Comparison of ENCODE assay signal across 18 mouse cellular contexts in genomic region chr12:80855581-80855980, GRCm38 (mm10).
DNase-seq lines count a peak whose midpoint lies in the region; ATAC-seq and TF ChIP-seq lines count a peak whose summit lies in the region.
"Had no signal": no experiment of that assay in that cellular context is flagged by ENCODE, and none has a peak within 500 bp of the region (broad histone marks: within the 10 kb centered on the region; RNA-seq: fewer than 3 reads in every experiment).

No protein-coding gene starts in this region.

- DNase-seq in hindbrain, embryonic 10.5 days (ENCODE audit: low spot score): no peak
- DNase-seq in midbrain, embryonic 10.5 days (ENCODE audit: low spot score): no peak
- no peak for DNase-seq in midbrain, embryonic 11.5 days (ENCODE audit: low spot score, missing footprints)
- no peak for DNase-seq in kidney, postnatal 14 days
- DNase-seq: adrenal gland, postnatal 14 days; cerebellum, adult 11 months; kidney, adult 11 months; layer of hippocampus, postnatal 36 days; lung, adult 2 months; lung, postnatal 4 days; retina, postnatal 1 day had no signal

- TF ChIP-seq CTCF in bone marrow macrophage, adult 2 months (IDR thresholded peaks at IDR 0.05; ENCODE audit: low read depth, low read length): no peak

- peaks cover 85% of the 10 kb centered on the region for H3K79me2 ChIP-seq in macrophage (ENCODE audit: inconsistent target)

- 13% methylated on average over 1 of the region's 1 CpGs for WGBS in hindbrain, embryonic 10.5 days
- 0% methylated on average over 1 of the region's 1 CpGs for WGBS in hindbrain, embryonic 13.5 days
- WGBS in midbrain, embryonic 10.5 days: 27% methylated on average over 1 of the region's 1 CpGs
- WGBS in midbrain, embryonic 11.5 days: 11% methylated on average over 1 of the region's 1 CpGs
- 94% methylated on average over 1 of the region's 1 CpGs for WGBS in macrophage (ENCODE audit: missing documents)

- H3K9ac ChIP-seq in hindbrain, embryonic 13.5 days: no peak overlapping the region
- no peak overlapping the region for H3K9ac ChIP-seq in midbrain, embryonic 11.5 days (ENCODE audit: low read length)
- H3K9ac ChIP-seq: embryonic facial prominence, embryonic 15.5 days; limb, embryonic 13.5 days; midbrain, embryonic 15.5 days had no signal

- H3K36me3 ChIP-seq in hindbrain, embryonic 10.5 days: no peaks in the 10 kb centered on the region
- H3K36me3 ChIP-seq in hindbrain, embryonic 13.5 days: no peaks in the 10 kb centered on the region
- H3K36me3 ChIP-seq in midbrain, embryonic 10.5 days: no peaks in the 10 kb centered on the region
- H3K36me3 ChIP-seq in midbrain, embryonic 11.5 days (ENCODE audit: control insufficient read depth, insufficient read depth, low read length): no peaks in the 10 kb centered on the region
- no peaks in the 10 kb centered on the region; the same call in 1 of the 2 replicates for H3K36me3 ChIP-seq in macrophage (ENCODE audit: inconsistent target)
- H3K36me3 ChIP-seq: embryonic facial prominence, embryonic 15.5 days; limb, embryonic 13.5 days; midbrain, embryonic 15.5 days had no signal

- H3K4me3 ChIP-seq in hindbrain, embryonic 10.5 days: no peak overlapping the region
- H3K4me3 ChIP-seq in hindbrain, embryonic 13.5 days: no peak overlapping the region
- no peak overlapping the region for H3K4me3 ChIP-seq in midbrain, embryonic 10.5 days
- no peak overlapping the region for H3K4me3 ChIP-seq in midbrain, embryonic 11.5 days (ENCODE audit: low read depth, low read length)
- H3K4me3 ChIP-seq in bone marrow macrophage, adult 2 months (ENCODE audit: insufficient read depth, low read length): no peak overlapping the region
- no peak overlapping the region for H3K4me3 ChIP-seq in macrophage (ENCODE audit: inconsistent target)
- H3K4me3 ChIP-seq: embryonic facial prominence, embryonic 15.5 days; limb, embryonic 13.5 days; midbrain, embryonic 15.5 days; myocyte had no signal

- peak overlapping the region; percentile 62 for H3K27ac ChIP-seq in hindbrain, embryonic 10.5 days
- no peak overlapping the region for H3K27ac ChIP-seq in hindbrain, embryonic 13.5 days
- peak overlapping the region; percentile 64 for H3K27ac ChIP-seq in midbrain, embryonic 10.5 days (replicated peaks)
- H3K27ac ChIP-seq in midbrain, embryonic 11.5 days (ENCODE audit: low read depth, low read length): no peak overlapping the region; the same call in 1 of the 2 replicates
- H3K27ac ChIP-seq in bone marrow macrophage, adult 2 months (ENCODE audit: insufficient read depth, low read depth, low read length): peak overlapping the region; percentile 82
- H3K27ac ChIP-seq in macrophage: peak overlapping the region; percentile 98
- H3K27ac ChIP-seq: embryonic facial prominence, embryonic 15.5 days; limb, embryonic 13.5 days; midbrain, embryonic 15.5 days had no signal

- no peaks in the 10 kb centered on the region for H3K9me3 ChIP-seq in hindbrain, embryonic 10.5 days
- no peaks in the 10 kb centered on the region for H3K9me3 ChIP-seq in hindbrain, embryonic 13.5 days
- no peaks in the 10 kb centered on the region for H3K9me3 ChIP-seq in midbrain, embryonic 10.5 days (replicated peaks)
- no peaks in the 10 kb centered on the region for H3K9me3 ChIP-seq in midbrain, embryonic 11.5 days (ENCODE audit: control insufficient read depth, low read length)
- H3K9me3 ChIP-seq: embryonic facial prominence, embryonic 15.5 days; limb, embryonic 13.5 days; midbrain, embryonic 15.5 days had no signal

- TF ChIP-seq POLR2A in bone marrow macrophage, adult 2 months (IDR thresholded peaks at IDR 0.05; ENCODE audit: borderline replicate concordance, low read depth, low read length): no peak

- H3K4me1 ChIP-seq in hindbrain, embryonic 10.5 days (replicated peaks): peaks cover 54% of the 10 kb centered on the region
- H3K4me1 ChIP-seq in hindbrain, embryonic 13.5 days (replicated peaks): peaks cover 35% of the 10 kb centered on the region
- peaks cover 57% of the 10 kb centered on the region for H3K4me1 ChIP-seq in midbrain, embryonic 10.5 days
- H3K4me1 ChIP-seq in midbrain, embryonic 11.5 days (ENCODE audit: control insufficient read depth, insufficient read depth, low read length): peaks cover 18% of the 10 kb centered on the region
- H3K4me1 ChIP-seq in bone marrow macrophage, adult 2 months (ENCODE audit: control insufficient read depth, insufficient read depth, low read length): peaks cover 57% of the 10 kb centered on the region
- H3K4me1 ChIP-seq: limb, embryonic 13.5 days had no signal

- no peaks in the 10 kb centered on the region for H3K27me3 ChIP-seq in hindbrain, embryonic 10.5 days (ENCODE audit: insufficient read depth, poor library complexity, severe bottlenecking)
- no peaks in the 10 kb centered on the region for H3K27me3 ChIP-seq in hindbrain, embryonic 13.5 days
- H3K27me3 ChIP-seq in midbrain, embryonic 10.5 days (ENCODE audit: low read depth, poor library complexity, severe bottlenecking): no peaks in the 10 kb centered on the region
- H3K27me3 ChIP-seq in midbrain, embryonic 11.5 days (ENCODE audit: control insufficient read depth, insufficient read depth, low read length): no peaks in the 10 kb centered on the region
- H3K27me3 ChIP-seq: embryonic facial prominence, embryonic 15.5 days; limb, embryonic 13.5 days; midbrain, embryonic 15.5 days had no signal

- ATAC-seq in hindbrain, embryonic 13.5 days (ENCODE audit: low FRiP score): no peak
- no peak for ATAC-seq in midbrain, embryonic 11.5 days (ENCODE audit: low FRiP score)
- ATAC-seq: midbrain, embryonic 15.5 days had no signal

- no peak overlapping the region for H3K4me2 ChIP-seq in hindbrain, embryonic 13.5 days
- no peak overlapping the region for H3K4me2 ChIP-seq in midbrain, embryonic 11.5 days
- H3K4me2 ChIP-seq: embryonic facial prominence, embryonic 15.5 days; limb, embryonic 13.5 days; midbrain, embryonic 15.5 days had no signal

Comparison
In these comparisons a context has a peak if more than half of its experiments do, and no peak if none do; other contexts are left out.
1. H3K27ac ChIP-seq: peak in hindbrain, embryonic 10.5 days (single experiment), midbrain, embryonic 10.5 days (single experiment), bone marrow macrophage, adult 2 months (single experiment) and macrophage (single experiment); none in hindbrain, embryonic 13.5 days (single experiment) and midbrain, embryonic 11.5 days (single experiment).